Mouse (Mus musculus): ENCODE data around the gene Krt8. TPM values are rescaled to one million over a fixed set of nuclear protein-coding genes. Genes with fewer than 3 reads are reported as not detected.
"Not testable (repeated sequence)": the region's sequence is repeated elsewhere in the genome, so short reads cannot be mapped to it uniquely, and the experiment has no call there.

Gene Krt8
- total RNA-seq, 2 experiments from 2014 or later: not detected

DNA sequence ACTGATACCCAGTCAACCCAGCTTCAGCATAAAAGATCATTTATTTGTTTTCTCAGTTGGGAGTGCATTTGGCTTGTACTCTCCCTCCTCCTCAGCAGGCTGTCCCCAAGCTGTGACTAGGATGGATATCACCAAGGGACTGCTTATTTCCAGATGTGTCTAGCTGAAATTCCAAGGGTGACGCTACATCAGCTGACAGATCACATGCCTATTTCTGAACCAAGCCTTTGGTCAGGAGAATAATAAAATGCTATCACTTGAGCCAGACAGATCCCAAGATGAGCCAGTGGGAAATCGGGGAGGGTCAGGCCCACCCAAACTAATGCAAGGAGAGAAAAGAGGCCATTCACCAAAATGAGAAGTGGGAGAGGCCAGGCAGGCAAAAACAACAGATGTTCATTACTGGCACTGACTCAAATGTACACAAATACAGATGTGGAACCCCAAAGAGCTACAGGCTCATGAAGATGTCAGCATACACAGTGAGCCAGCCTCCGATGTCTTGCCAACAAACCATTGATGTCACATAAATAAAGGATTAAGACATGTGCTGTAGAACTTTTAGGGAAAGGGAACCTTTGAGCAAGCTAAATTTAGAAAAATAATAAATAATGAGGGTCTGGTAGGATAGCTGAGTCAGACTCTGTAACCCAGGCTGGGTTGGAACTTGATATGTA, 6.4 kb upstream of the Krt8 start:
- ATAC-seq (replicated peaks; ENCODE audit: low FRiP score, poor library complexity, severe bottlenecking): no peak

DNA sequence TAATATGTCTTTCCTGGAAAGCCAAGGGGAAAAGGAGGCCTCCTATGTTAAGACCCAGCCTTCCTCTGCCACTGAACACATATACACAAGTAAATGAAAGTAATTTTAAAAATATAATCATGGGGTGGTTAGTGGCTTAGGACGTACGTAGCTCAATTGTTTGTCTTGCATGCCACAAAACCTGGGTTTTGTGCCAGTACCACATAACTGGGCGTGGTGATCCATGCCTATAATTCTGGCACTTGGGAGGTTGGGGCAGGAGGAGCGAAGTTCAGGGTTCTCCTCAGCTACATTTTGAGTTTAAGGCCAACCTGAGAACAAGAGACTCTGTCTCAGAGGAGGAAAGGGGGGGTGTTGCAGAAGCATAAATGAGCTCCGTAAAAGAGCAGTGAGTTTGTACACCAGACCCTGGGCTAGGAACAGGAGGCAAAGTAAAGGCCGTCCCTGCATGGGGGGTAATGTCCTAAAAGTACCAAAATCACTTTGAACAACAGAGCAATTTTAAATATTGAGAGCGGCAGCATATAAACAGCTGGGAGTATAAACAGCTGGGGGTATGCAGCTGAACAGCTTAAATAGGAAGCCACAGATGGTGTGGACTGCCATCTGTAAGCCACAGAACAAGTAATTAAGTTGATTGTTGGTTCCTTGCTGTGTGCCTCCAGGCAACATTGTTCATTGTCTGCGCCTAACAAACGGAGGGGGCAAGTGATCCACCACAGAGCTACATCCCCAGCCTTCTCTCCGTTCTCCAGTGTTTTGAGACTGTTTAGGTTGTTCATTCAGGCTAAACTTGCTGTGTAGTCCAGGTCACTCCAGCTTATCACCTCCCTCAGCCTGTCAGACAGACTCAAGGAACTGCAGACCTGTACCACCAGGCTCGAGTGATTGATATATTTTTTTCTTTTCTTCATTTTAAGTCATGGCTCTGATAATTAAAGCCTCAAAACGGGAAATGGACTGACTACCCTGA, 3.1 kb upstream of the Krt8 start:
- no peak for ATAC-seq (replicated peaks; ENCODE audit: low FRiP score, poor library complexity, severe bottlenecking)

DNA sequence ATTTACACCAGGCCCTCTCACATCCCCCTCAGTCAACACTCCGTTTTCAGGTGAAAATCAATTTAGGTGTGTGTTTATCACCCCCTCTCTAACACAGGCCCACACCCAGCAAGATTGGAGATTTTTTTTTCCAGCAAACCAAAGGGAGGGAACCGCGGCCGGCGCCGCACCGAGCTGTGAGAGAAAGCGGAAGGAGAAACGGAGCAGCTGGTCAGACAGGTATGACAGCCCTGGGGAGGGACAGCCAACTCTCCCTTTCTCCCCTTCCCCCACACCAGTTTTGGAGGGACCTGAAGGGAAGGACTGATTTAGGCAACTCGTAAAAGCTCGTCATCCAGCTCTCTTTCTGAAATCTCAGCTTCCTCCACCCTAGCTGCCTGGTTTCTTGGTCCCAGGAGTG, 2.0 kb upstream of the Krt8 start:
- no peak for ATAC-seq (replicated peaks; ENCODE audit: low FRiP score, poor library complexity, severe bottlenecking)

DNA sequence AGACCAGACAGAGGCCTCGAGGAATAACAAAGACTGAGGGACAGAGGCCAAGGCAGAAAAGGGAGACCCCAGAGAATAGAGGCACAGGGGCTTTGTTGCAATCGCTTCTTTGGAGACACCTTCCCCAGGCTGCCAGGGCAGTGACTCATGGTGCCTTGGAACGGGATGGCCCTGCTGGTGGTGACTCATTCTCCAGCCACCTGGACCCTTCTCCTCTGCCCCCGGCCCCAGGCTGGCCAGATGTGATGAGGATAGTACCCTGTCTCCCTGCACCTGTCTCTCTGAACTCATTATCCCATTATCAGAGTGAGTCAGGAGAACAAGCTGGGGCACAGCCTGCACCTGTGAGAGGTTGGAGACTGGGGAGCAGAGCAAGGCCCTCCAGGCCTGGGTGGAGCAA, 1.0 kb upstream of the Krt8 start:
- ATAC-seq (replicated peaks; ENCODE audit: low FRiP score, poor library complexity, severe bottlenecking): no peak

GRCm38 (mm10) chr15:102003516-102003915, 766 bp downstream of the Krt8 start:
- no peak for ATAC-seq (replicated peaks; ENCODE audit: low FRiP score, poor library complexity, severe bottlenecking)

- ATAC-seq (replicated peaks; ENCODE audit: low FRiP score, poor library complexity, severe bottlenecking): no peak
Observed at GRCm38 (mm10) chr15:102002646-102003488, 1.4 kb downstream of the Krt8 start.

DNA sequence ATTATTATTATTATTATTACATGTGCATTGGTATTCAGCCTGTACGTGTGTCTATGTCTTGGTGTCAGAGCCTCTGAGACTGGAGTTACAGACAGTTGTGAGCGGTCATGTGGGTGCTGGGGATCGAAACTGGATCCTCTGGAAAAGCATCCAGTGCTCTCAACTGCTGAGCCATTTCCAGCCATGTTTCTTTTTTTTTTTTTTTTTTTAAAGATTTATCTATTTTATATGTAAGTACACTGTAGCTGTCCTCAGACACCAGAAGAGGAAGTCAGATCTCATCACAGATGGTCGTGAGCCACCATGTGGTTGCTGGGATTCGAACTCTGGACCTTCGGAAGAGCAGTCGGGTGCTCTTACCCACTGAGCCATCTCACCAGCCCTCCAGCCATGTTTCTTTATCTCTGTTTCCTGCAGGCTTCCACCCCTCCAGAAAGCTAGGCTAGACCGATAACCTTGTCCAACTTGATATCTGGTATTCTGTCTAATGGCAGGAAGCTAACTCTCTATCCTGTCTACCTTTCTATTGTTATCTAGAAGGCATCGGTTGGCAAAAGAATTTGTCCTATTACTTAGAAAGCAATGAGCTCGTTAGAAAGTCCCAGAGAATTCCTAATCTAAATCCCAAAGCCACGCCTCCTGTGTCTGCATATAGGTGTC, 4.5 kb downstream of the Krt8 start:
- ATAC-seq (replicated peaks; ENCODE audit: low FRiP score, poor library complexity, severe bottlenecking): no peak

GRCm38 (mm10) chr15:101999156-101999555, 5.1 kb downstream of the Krt8 start:
- ATAC-seq (replicated peaks; ENCODE audit: low FRiP score, poor library complexity, severe bottlenecking): no peak

DNA sequence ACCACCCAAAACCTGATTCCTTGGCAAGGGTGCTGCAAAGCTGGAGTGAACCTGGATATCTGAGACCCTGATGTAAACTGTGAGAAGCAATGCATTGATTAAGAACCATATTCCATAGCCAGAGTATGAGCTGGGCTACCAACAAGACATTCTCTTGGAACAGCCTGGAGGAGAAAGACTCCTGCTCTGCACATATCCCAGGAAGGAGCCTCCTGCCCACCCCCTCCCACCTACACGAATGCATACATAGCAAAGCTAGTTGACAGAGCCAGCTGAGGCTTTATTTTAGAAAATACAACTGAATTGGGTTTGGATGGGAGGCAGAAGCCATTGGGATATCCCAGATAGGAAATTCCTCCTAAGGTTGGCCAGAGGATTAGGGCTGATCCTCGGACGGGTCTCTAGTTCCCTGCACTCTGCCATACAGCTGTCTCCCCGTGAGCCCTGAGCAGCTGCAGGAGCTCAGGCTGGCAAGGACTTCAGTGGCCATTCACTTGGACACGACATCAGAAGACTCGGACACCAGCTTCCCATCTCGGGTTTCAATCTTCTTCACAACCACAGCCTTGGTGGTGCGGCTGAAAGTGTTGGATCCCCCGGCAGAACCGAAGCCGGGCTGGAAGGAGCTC, 7.7 kb downstream of the Krt8 start:
- not testable (repeated sequence) for ATAC-seq (replicated peaks; ENCODE audit: low FRiP score, poor library complexity, severe bottlenecking)

GRCm38 (mm10) chr15:101995484-101996236, 8.6 kb downstream of the Krt8 start:
- ATAC-seq (replicated peaks; ENCODE audit: low FRiP score, poor library complexity, severe bottlenecking): no peak

DNA sequence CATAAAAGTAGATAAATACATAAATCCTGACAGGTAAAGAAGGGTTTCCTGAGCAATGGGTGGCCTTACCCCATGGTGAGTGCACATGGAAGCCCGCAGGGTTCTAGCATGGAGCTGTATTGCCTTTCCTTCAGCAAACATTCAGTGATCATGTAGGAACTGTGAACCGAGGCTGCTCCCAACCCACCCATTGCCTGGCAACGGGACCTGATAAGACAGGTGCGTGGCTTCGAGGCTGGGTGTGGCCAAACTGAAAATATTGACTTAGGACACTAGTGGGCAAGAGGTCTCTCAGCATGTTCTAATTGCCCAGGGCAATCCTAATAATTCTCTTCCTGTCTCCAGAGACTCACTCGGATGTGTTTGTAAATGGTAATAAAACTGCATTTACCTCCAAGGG, 9.9 kb downstream of the Krt8 start:
- ATAC-seq (replicated peaks; ENCODE audit: low FRiP score, poor library complexity, severe bottlenecking): no peak

- ATAC-seq (replicated peaks; ENCODE audit: low FRiP score, poor library complexity, severe bottlenecking): no peak
Observed at GRCm38 (mm10) chr15:101990946-101991345, 13.3 kb downstream of the Krt8 start.

DNA sequence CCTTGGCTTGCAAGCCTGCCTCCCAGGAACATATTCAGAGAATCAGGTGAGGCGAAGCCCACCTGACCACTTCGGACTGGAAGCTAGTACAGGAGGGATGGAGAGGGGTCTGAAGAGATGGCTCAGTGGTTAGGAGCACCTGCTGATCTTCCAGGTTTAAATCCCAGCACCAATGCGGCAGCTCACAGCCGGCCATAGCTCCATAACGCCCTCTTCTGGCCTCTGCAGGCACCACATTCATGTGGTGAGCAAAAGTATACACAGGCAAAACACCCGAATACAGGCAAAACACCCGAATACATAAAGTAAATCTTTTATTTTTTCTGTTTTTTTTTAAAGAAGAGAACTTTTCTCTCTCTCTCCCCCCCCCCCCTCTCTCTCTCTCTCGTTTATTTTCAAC, 15.6 kb downstream of the Krt8 start:
- no peak for ATAC-seq (replicated peaks; ENCODE audit: low FRiP score, poor library complexity, severe bottlenecking)

DNA sequence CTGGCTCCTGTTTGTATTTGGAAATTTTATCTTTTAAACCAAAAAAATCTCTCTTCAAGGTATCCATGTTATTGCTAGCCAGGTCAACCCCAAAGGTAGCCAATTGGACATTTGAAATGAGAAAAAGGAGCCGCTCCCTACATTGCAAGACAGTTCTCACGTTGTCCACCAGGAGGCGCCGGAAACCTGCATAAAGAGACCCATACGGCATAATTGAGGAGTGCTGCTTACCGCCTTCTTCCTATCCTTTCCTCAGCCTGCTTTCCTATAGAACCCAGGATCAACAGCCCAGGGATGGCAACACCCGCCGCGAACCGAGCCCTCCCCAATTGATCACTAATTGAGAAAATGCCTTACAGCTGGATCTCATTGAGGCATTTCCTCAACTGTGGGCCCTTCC, 16.2 kb downstream of the Krt8 start:
- ATAC-seq (replicated peaks; ENCODE audit: low FRiP score, poor library complexity, severe bottlenecking): peak; percentile 50; the same call in 1 of the 2 replicates

DNA sequence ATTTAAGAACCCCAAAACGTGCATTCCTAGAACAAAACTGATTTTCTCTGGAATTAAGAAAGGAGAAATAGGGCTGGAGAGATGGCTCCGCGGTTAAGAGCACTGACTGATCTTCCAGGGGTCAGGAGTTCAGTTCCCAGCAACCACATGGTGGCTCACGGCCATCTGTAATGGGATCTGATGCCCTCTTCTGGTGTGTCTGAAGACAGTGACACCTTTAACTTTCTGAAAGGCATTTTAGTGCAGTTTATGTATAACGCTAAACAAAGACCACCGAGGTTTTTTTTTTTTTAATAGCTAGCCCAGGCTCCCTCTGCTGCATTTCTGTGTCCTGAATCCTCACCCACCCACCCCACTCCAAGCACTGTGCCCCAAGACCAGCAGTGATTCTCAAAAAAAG, 19.5 kb downstream of the Krt8 start:
- ATAC-seq (replicated peaks; ENCODE audit: low FRiP score, poor library complexity, severe bottlenecking): no peak

- ATAC-seq (replicated peaks; ENCODE audit: low FRiP score, poor library complexity, severe bottlenecking): peak; percentile 80
Observed at GRCm38 (mm10) chr15:101983949-101984601, 20.2 kb downstream of the Krt8 start.

DNA sequence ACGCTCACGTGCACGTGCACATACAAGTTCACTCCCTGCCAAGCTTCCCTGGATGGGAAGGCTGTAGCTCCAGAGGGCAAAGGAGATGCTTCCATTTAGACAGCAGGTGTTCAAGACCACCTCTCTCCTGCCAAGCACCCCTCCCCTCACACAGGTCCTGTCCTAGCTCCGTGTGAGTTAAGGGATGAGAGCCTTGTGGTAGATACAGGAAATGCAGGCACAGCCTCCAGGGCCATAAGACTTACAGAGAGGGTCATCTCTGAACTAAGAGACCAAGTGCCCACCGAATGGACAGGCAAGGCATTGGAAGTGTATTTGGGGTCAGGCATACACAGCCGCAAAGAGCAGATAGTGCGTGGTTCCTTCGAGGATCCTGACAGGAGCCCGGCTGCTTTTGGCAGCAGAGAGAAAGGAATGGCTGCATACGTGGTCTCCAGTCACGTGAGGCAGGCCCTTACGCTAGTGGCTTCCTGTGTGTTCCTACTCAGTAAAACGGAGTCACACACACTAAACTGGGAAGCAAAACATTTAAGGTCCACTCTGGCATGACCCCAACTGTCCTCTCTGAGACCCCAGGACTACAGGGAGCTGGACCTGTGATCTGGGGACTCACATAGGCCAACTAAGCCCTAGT, 20.9 kb downstream of the Krt8 start:
- no peak for ATAC-seq (replicated peaks; ENCODE audit: low FRiP score, poor library complexity, severe bottlenecking)

GRCm38 (mm10) chr15:101980849-101981248, 23.4 kb downstream of the Krt8 start:
- ATAC-seq (replicated peaks; ENCODE audit: low FRiP score, poor library complexity, severe bottlenecking): no peak
